Mouse (Mus musculus) hindbrain, embryonic 16.5 days (tissue): ENCODE data around the gene Dkk2. TPM values are rescaled to one million over a fixed set of nuclear protein-coding genes. Genes with fewer than 3 reads are reported as not detected.

Experiments used
- ATAC-seq: fragments of 200-750 bp; cut with Nextera tagmentation; 2 replicates; pipeline ENCODE4 v1.8.0; 2017; ENCODE audit warnings: moderate TSS enrichment, moderate library complexity
- H3K27ac ChIP-seq: fragments of 300-500 bp; sonication (generic); 2 replicates; pipeline ENCODE4 v1.5.1; 2014; ENCODE audit warnings: low read depth, mild to moderate bottlenecking, control low read depth, low read length, moderate library complexity
- H3K27me3 ChIP-seq: fragments of 300-500 bp; sonication (generic); replicated peaks from 2 replicates; pipeline ENCODE4 v1.6.1; 2014; ENCODE audit warnings: low read length; ENCODE audit not compliant: control insufficient read depth, insufficient read depth
- H3K36me3 ChIP-seq: fragments of 300-500 bp; sonication (generic); 2 replicates; pipeline ENCODE4 v1.6.1; 2014; ENCODE audit warnings: mild to moderate bottlenecking, low read length, moderate library complexity, mixed read lengths; ENCODE audit not compliant: control insufficient read depth, insufficient read depth
- H3K4me1 ChIP-seq: fragments of 300-500 bp; sonication (generic); 2 replicates; pipeline ENCODE4 v1.6.1; 2014; ENCODE audit warnings: low read depth, low read length; ENCODE audit not compliant: control insufficient read depth, insufficient read depth
- H3K4me2 ChIP-seq: fragments of 300-500 bp; sonication (generic); 2 replicates; pipeline ENCODE4 v1.6.1; 2014; ENCODE audit warnings: mild to moderate bottlenecking, low read length, control low read depth, moderate library complexity
- H3K4me3 ChIP-seq: fragments of 300-500 bp; sonication (generic); 2 replicates; pipeline ENCODE4 v1.5.1; 2014; ENCODE audit warnings: mild to moderate bottlenecking, low read length, control low read depth, moderate library complexity
- H3K9ac ChIP-seq: fragments of 300-500 bp; sonication (generic); 2 replicates; pipeline ENCODE4 v1.6.1; 2014; ENCODE audit warnings: low read depth, mild to moderate bottlenecking, control low read depth, low read length, moderate library complexity
- H3K9me3 ChIP-seq: fragments of 300-500 bp; sonication (generic); 2 replicates; pipeline ENCODE4 v1.6.1; 2014; ENCODE audit warnings: mild to moderate bottlenecking, low read length, moderate library complexity; ENCODE audit not compliant: control insufficient read depth
- WGBS: fragments of 180-500 bp; shearing (Covaris S2); extraction: QIAGEN DNeasy Blood & Tissue Kit; methylation state at CpG from one replicate; pipeline ENCODE4 v1.1.7; 2014; 5-methylcytosine and 5-hydroxymethylcytosine counted together
- polyA plus RNA-seq: library from polyadenylated mRNA; unstranded; fragments of >200 nt; fragmentation: Nextera tagmentation; extraction: Ambion mirVana; gene quantifications from 2 replicates; pipeline ENCODE4 v1.2.1, GENCODE M21; 2015

The Dkk2 gene
- polyA plus RNA-seq, 1 experiment from 2014 or later: 2.1 TPM

- Histone ChIP-seq H3K9me3 (no peaks in the 10 kb centered on the region), H3K4me3 (no peak overlapping the region), H3K36me3 (no peaks in the 10 kb centered on the region), H3K4me2 (no peak overlapping the region), H3K27me3 (no peaks in the 10 kb centered on the region), H3K9ac (no peak overlapping the region), H3K27ac (no peak overlapping the region), H3K4me1 (no peaks in the 10 kb centered on the region)
- 36% methylated on average over 11 of the region's 11 CpGs for WGBS
- ATAC-seq: peak; percentile 83; the same call in 1 of the 2 replicates
Measured at GRCm38 (mm10) chr3:132207469-132207868, 122.4 kb downstream of the Dkk2 start.

GRCm38 (mm10) chr3:132211260-132211659 is 126.2 kb downstream of the Dkk2 start:
- no peak for ATAC-seq
- no peaks in the 10 kb centered on the region for H3K36me3 ChIP-seq
- H3K9ac ChIP-seq: no peak overlapping the region
- no peaks in the 10 kb centered on the region for H3K9me3 ChIP-seq
- H3K27ac ChIP-seq: no peak overlapping the region
- no peaks in the 10 kb centered on the region for H3K4me1 ChIP-seq
- H3K27me3 ChIP-seq: no peaks in the 10 kb centered on the region
- H3K4me3 ChIP-seq: no peak overlapping the region
- H3K4me2 ChIP-seq: no peak overlapping the region
- 75% methylated on average over 5 of the region's 5 CpGs for WGBS

- no peak overlapping the region for H3K4me3 ChIP-seq
- no peaks in the 10 kb centered on the region for H3K4me1 ChIP-seq
- 72% methylated on average over 7 of the region's 7 CpGs for WGBS
- no peaks in the 10 kb centered on the region for H3K36me3 ChIP-seq
- H3K4me2 ChIP-seq: no peak overlapping the region
- no peak for ATAC-seq
- no peak overlapping the region for H3K27ac ChIP-seq
- H3K9me3 ChIP-seq: no peaks in the 10 kb centered on the region
- no peaks in the 10 kb centered on the region for H3K27me3 ChIP-seq
- no peak overlapping the region for H3K9ac ChIP-seq
Measured at GRCm38 (mm10) chr3:132219977-132220487, 134.9 kb downstream of the Dkk2 start.

GRCm38 (mm10) chr3:132227622-132228021 is 142.5 kb downstream of the Dkk2 start:
- H3K36me3 ChIP-seq: no peaks in the 10 kb centered on the region
- H3K4me2 ChIP-seq: no peak overlapping the region
- H3K9ac ChIP-seq: no peak overlapping the region
- no peak overlapping the region for H3K4me3 ChIP-seq
- H3K27me3 ChIP-seq: no peaks in the 10 kb centered on the region
- 89% methylated on average over 1 of the region's 1 CpGs for WGBS
- ATAC-seq: no peak
- H3K4me1 ChIP-seq: no peaks in the 10 kb centered on the region
- no peaks in the 10 kb centered on the region for H3K9me3 ChIP-seq
- H3K27ac ChIP-seq: no peak overlapping the region
